In genomic region chr7:142672120-142672519, GRCm38 (mm10) we compare ENCODE assay signal across 8 mouse cellular contexts. TPM values are rescaled to one million over a fixed set of nuclear protein-coding genes. Genes with fewer than 3 reads are reported as not detected.
DNase-seq lines count a peak whose midpoint lies in the region; ATAC-seq lines count a peak whose summit lies in the region.

No protein-coding gene starts in this region.

- ATAC-seq in midbrain, embryonic 16.5 days = no peak

- peaks cover 9% of the 10 kb centered on the region for H3K27me3 ChIP-seq in midbrain, embryonic 10.5 days (ENCODE audit: low read depth, poor library complexity, severe bottlenecking)
- H3K27me3 ChIP-seq in midbrain, embryonic 16.5 days (ENCODE audit: control insufficient read depth, insufficient read depth, low read depth, low read length) = peaks cover 3% of the 10 kb centered on the region; the same call in 1 of the 2 replicates

- no peaks in the 10 kb centered on the region for H3K36me3 ChIP-seq in midbrain, embryonic 10.5 days
- no peaks in the 10 kb centered on the region for H3K36me3 ChIP-seq in midbrain, embryonic 16.5 days (ENCODE audit: control insufficient read depth, insufficient read depth, low read length)

- peak; percentile 35 for DNase-seq in midbrain, embryonic 10.5 days (ENCODE audit: low spot score)
- peak; percentile 20 for DNase-seq in MEL-GATA-1-ER (ENCODE audit: extremely low read depth, low read depth)
- DNase-seq in cerebellum, adult 9-11 months = peak; percentile 40
- peak; percentile 53 to 68 for DNase-seq in heart, postnatal 14 days
- peak; percentile 74 to 78 for DNase-seq in left cerebral cortex, postnatal 25 days (ENCODE audit: low spot score in 2 of 2)
- DNase-seq in right cerebral cortex, postnatal 14 days = peak; percentile 66
- DNase-seq in spleen, postnatal 14 days (ENCODE audit: low spot score in 2 of 2) = no peak

- intact Hi-C loops in heart, postnatal 14 days (cut with DNase I) = loop anchor here (1.0 to 5.0 kb wide), 3 partner anchors 62 to 230 kb away; partner anchors contain the start of gene Tnni2
- intact Hi-C loops in left cerebral cortex, postnatal 25 days (cut with DNase I) = loop anchor here (1.0 to 5.0 kb wide), 2 partner anchors 62 to 230 kb away; partner anchors contain the start of gene Tnni2

- no peak overlapping the region for H3K4me3 ChIP-seq in midbrain, embryonic 10.5 days
- no peak overlapping the region for H3K4me3 ChIP-seq in midbrain, embryonic 16.5 days (ENCODE audit: low read depth, low read length)

- H3K4me2 ChIP-seq in midbrain, embryonic 16.5 days (ENCODE audit: low read length) = no peak overlapping the region

- 16% methylated on average over 4 of the region's 4 CpGs for WGBS in midbrain, embryonic 10.5 days
- WGBS in midbrain, embryonic 16.5 days = 8% methylated on average over 4 of the region's 4 CpGs

- no peak overlapping the region for H3K27ac ChIP-seq in midbrain, embryonic 10.5 days (replicated peaks)
- H3K27ac ChIP-seq in midbrain, embryonic 16.5 days (ENCODE audit: low read length) = no peak overlapping the region

- peaks cover 36% of the 10 kb centered on the region for H3K9me3 ChIP-seq in midbrain, embryonic 10.5 days (replicated peaks)
- H3K9me3 ChIP-seq in midbrain, embryonic 16.5 days (replicated peaks; ENCODE audit: control insufficient read depth, low read length, poor library complexity, severe bottlenecking) = no peaks in the 10 kb centered on the region; the same call in 1 of the 2 replicates

- no peak overlapping the region for H3K9ac ChIP-seq in midbrain, embryonic 16.5 days (ENCODE audit: low read depth, low read length)

- H3K4me1 ChIP-seq in midbrain, embryonic 10.5 days = no peaks in the 10 kb centered on the region
- 0 out of 2 replicates have a peak, but pooled peaks cover 2% of the 10 kb centered on the region for H3K4me1 ChIP-seq in midbrain, embryonic 16.5 days (ENCODE audit: control insufficient read depth, insufficient read depth, low read length)

RNA-seq across cellular contexts. Expression of gene Gm49394, which starts 2.4 kb away (rescaled TPM):
- polyA plus RNA-seq in midbrain, embryonic 10.5 days (2016; fragmentation: Nextera tagmentation; extraction: Ambion mirVana) = not detected in 2 replicates
- not detected in 2 replicates for polyA plus RNA-seq in midbrain, embryonic 16.5 days (2015; fragmentation: Nextera tagmentation; extraction: Ambion mirVana)
- total RNA-seq in heart, postnatal 14 days (2021) = not detected
- not detected for total RNA-seq in left cerebral cortex, postnatal 25 days (2021)

RNA-seq across cellular contexts. Expression of gene Igf2, which starts 5.5 kb away (rescaled TPM):
- polyA plus RNA-seq in midbrain, embryonic 10.5 days (2016; fragmentation: Nextera tagmentation; extraction: Ambion mirVana) = 151 and 161 TPM in 2 replicates
- polyA plus RNA-seq in midbrain, embryonic 16.5 days (2015; fragmentation: Nextera tagmentation; extraction: Ambion mirVana) = 88.2 and 90.7 TPM in 2 replicates
- total RNA-seq in heart, postnatal 14 days (2021) = 100 to 1,000 TPM; 349 to 384 TPM
- total RNA-seq in left cerebral cortex, postnatal 25 days (2021) = 100 to 1,000 TPM; 104 to 130 TPM

Comparison
In these comparisons a context has a peak if more than half of its experiments do, and no peak if none do; other contexts are left out.
1. DNase-seq: peak in midbrain, embryonic 10.5 days (single experiment), MEL-GATA-1-ER (single experiment), cerebellum, adult 9-11 months (single experiment), heart, postnatal 14 days (2 of 2), left cerebral cortex, postnatal 25 days (2 of 2) and right cerebral cortex, postnatal 14 days (single experiment); none in spleen, postnatal 14 days (0 of 2).